Mouse (Mus musculus) right cerebral cortex, postnatal 36 days (tissue): ENCODE data around the gene Rnase2b.
"Not testable (repeated sequence)": the region's sequence is repeated elsewhere in the genome, so short reads cannot be mapped to it uniquely, and the experiment has no call there.

Source experiments
- DNase-seq, 2 experiments: peaks; one replicate each; pipeline ENCODE4 v3.0.0; 2022; ENCODE audit warnings: low spot score in 2 of 2, mixed read lengths in 1 of 2

The Rnase2b gene

GRCm38 (mm10) chr14:51152249-51152870, 9.7 kb upstream of the Rnase2b start:
- DNase-seq, result no peak

GRCm38 (mm10) chr14:51156056-51156735, 5.9 kb upstream of the Rnase2b start:
- no peak for DNase-seq

GRCm38 (mm10) chr14:51156736-51157068, 5.4 kb upstream of the Rnase2b start:
- no peak for DNase-seq

GRCm38 (mm10) chr14:51157072-51157471, 5.0 kb upstream of the Rnase2b start:
- DNase-seq, result no peak

GRCm38 (mm10) chr14:51163323-51163722, 1.3 kb downstream of the Rnase2b start:
- DNase-seq, result not testable (repeated sequence)

GRCm38 (mm10) chr14:51165435-51165834, 3.4 kb downstream of the Rnase2b start:
- no peak for DNase-seq

GRCm38 (mm10) chr14:51166068-51166467, 4.0 kb downstream of the Rnase2b start:
- no peak for DNase-seq

- not testable (repeated sequence) for DNase-seq
These were observed 10.2 kb downstream of the Rnase2b start for GRCm38 (mm10) chr14:51172095-51172865.

- not testable (repeated sequence) for DNase-seq
These were observed 10.9 kb downstream of the Rnase2b start for GRCm38 (mm10) chr14:51172947-51173346.

- DNase-seq, result no peak
These were observed 11.8 kb downstream of the Rnase2b start for GRCm38 (mm10) chr14:51173843-51174242.

- DNase-seq, result not testable (repeated sequence)
These were observed 19.0 kb downstream of the Rnase2b start for GRCm38 (mm10) chr14:51181051-51181450.

- DNase-seq, result no peak
These were observed 33.6 kb downstream of the Rnase2b start for GRCm38 (mm10) chr14:51195681-51196080.

GRCm38 (mm10) chr14:51199098-51200023, 37.3 kb downstream of the Rnase2b start, which contains the start of gene Ang2:
Ang2 (minus strand) TSS chr14:51199148.
- DNase-seq, result no peak

- DNase-seq, result peak in 1 of 2 experiments; percentile 18
These were observed 38.0 kb downstream of the Rnase2b start for GRCm38 (mm10) chr14:51200054-51200453.

GRCm38 (mm10) chr14:51200466-51200865, 38.4 kb downstream of the Rnase2b start:
- DNase-seq, result no peak

- DNase-seq, result no peak
These were observed 41.1 kb downstream of the Rnase2b start, which contains the start of gene Ear14 for GRCm38 (mm10) chr14:51203115-51203514. Ear14 (plus strand) TSS chr14:51203391.
